Mouse (Mus musculus): ENCODE results near the gene Txndc5. TPM values are rescaled to one million over a fixed set of nuclear protein-coding genes. Genes with fewer than 3 reads are reported as not detected.

The Txndc5 gene
- polyA plus RNA-seq, 1 experiment from 2014 or later: 106 TPM

DNA sequence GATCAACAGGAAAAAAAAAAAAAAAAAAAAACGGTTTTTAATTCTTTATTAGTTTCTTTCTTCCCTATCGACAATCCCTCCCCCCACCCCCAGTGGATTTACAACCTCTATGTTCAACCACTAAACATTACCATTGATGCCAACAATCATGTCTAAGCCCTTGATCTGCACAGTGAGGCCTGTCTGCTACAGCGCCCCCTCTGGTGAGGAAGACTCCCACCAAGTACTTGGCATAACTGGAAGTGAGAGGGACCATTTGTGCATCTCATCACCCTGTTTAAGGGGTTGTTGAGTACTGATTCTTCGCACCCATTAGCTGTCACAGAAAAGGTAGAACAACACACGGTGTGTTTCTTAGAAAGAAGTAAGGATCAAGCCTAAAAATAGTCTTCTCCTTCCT, 20.1 kb upstream of the Txndc5 start:
- Histone ChIP-seq H3K27ac (ENCODE audit: low read depth, low read length) (no peak overlapping the region), H3K4me3 (ENCODE audit: low read depth, low read length) (no peak overlapping the region), H3K4me2 (replicated peaks; ENCODE audit: low read depth) (no peak overlapping the region), H3K36me3 (ENCODE audit: control insufficient read depth, insufficient read depth) (no peaks in the 10 kb centered on the region), H3K9me3 (ENCODE audit: control insufficient read depth) (no peaks in the 10 kb centered on the region), H3K4me1 (replicated peaks; ENCODE audit: control insufficient read depth, insufficient read depth, low read length) (no peaks in the 10 kb centered on the region), H3K27me3 (replicated peaks; ENCODE audit: control insufficient read depth, insufficient read depth, low read length) (no peaks in the 10 kb centered on the region), H3K9ac (ENCODE audit: low read depth, low read length) (no peak overlapping the region)
- no peak for ATAC-seq
- 80% methylated on average over 5 of the region's 5 CpGs for WGBS
- no peak for TF ChIP-seq CTCF (IDR thresholded peaks at IDR 0.05; ENCODE audit: low read depth)

DNA sequence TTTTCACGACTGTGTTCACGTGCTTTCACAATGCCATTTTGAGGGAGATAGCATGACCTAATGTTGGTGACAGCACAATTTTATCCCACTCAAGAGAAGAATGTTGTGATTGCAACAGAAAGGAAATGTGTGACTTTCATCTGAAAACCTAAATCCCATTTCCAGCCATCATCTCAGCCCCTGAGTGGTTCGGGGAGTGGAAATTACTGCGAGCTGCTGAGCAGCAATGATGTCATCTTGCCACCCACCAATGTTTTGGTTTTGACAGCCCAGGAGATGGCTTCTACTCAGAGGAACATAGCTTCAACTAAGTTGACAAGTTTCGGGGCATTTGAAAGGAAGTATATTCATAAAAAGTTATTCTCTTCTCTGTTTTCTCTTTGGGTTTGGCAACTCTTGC, 19.1 kb upstream of the Txndc5 start:
- H3K36me3 ChIP-seq (ENCODE audit: control insufficient read depth, insufficient read depth): no peaks in the 10 kb centered on the region
- H3K9ac ChIP-seq (ENCODE audit: low read depth, low read length): no peak overlapping the region
- no peaks in the 10 kb centered on the region for H3K9me3 ChIP-seq (ENCODE audit: control insufficient read depth)
- no peaks in the 10 kb centered on the region for H3K27me3 ChIP-seq (replicated peaks; ENCODE audit: control insufficient read depth, insufficient read depth, low read length)
- 86% methylated on average over 5 of the region's 5 CpGs for WGBS
- H3K4me2 ChIP-seq (replicated peaks; ENCODE audit: low read depth): no peak overlapping the region
- H3K4me1 ChIP-seq (replicated peaks; ENCODE audit: control insufficient read depth, insufficient read depth, low read length): no peaks in the 10 kb centered on the region
- H3K4me3 ChIP-seq (ENCODE audit: low read depth, low read length): no peak overlapping the region
- no peak for TF ChIP-seq CTCF (IDR thresholded peaks at IDR 0.05; ENCODE audit: low read depth)
- H3K27ac ChIP-seq (ENCODE audit: low read depth, low read length): no peak overlapping the region
- no peak for ATAC-seq

DNA sequence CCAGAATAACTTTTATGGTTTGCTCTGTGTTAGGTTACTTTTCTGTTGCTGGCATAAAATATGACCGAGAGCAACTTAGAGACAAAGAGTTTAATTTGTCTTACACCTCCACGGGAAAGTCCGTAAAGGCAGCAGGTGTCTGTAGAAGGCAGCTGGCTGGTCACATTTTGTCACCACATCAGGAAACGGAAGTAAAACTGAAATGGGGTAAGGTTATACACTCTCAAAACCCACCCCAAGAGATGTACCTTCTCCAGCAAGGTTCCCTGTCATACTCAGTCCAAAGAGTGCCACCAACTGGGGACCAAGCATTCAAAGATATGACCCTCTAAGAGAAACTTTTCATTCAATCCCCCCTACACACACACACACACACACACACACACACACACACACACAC, 18.1 kb upstream of the Txndc5 start:
- H3K4me1 ChIP-seq (replicated peaks; ENCODE audit: control insufficient read depth, insufficient read depth, low read length): no peaks in the 10 kb centered on the region
- no peak overlapping the region for H3K9ac ChIP-seq (ENCODE audit: low read depth, low read length)
- no peak for TF ChIP-seq CTCF (IDR thresholded peaks at IDR 0.05; ENCODE audit: low read depth)
- H3K4me3 ChIP-seq (ENCODE audit: low read depth, low read length): no peak overlapping the region
- WGBS: 84% methylated on average over 4 of the region's 4 CpGs
- ATAC-seq: no peak
- no peaks in the 10 kb centered on the region for H3K9me3 ChIP-seq (ENCODE audit: control insufficient read depth)
- no peaks in the 10 kb centered on the region for H3K36me3 ChIP-seq (ENCODE audit: control insufficient read depth, insufficient read depth)
- no peak overlapping the region for H3K27ac ChIP-seq (ENCODE audit: low read depth, low read length)
- H3K27me3 ChIP-seq (replicated peaks; ENCODE audit: control insufficient read depth, insufficient read depth, low read length): no peaks in the 10 kb centered on the region
- no peak overlapping the region for H3K4me2 ChIP-seq (replicated peaks; ENCODE audit: low read depth)

DNA sequence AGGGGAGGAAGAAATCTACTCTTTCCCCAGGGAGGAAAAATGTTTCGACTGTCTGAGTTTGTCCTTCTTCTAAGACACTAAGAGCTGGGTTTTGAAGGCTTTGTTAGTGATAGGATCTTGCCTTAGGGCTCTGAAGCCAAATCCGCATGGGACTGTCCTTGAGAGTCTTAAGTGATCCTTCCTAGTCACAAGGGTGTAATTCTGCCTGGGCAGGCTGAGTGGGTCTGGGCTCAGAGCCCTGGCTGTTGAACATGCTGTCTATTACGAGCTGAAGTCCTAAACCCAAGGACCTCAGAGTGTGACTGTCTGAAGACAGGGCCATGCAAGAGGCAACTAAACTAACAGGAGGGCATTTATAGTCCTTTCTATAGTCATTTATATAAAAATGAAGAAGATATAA, 16.8 kb upstream of the Txndc5 start:
- Histone ChIP-seq H3K27me3 (replicated peaks; ENCODE audit: control insufficient read depth, insufficient read depth, low read length) (no peaks in the 10 kb centered on the region), H3K4me1 (replicated peaks; ENCODE audit: control insufficient read depth, insufficient read depth, low read length) (no peaks in the 10 kb centered on the region), H3K9me3 (ENCODE audit: control insufficient read depth) (no peaks in the 10 kb centered on the region), H3K36me3 (ENCODE audit: control insufficient read depth, insufficient read depth) (no peaks in the 10 kb centered on the region), H3K4me2 (replicated peaks; ENCODE audit: low read depth) (no peak overlapping the region), H3K27ac (ENCODE audit: low read depth, low read length) (no peak overlapping the region), H3K9ac (ENCODE audit: low read depth, low read length) (no peak overlapping the region), H3K4me3 (ENCODE audit: low read depth, low read length) (no peak overlapping the region)
- WGBS: 76% methylated on average over 3 of the region's 3 CpGs
- ATAC-seq: no peak
- no peak for TF ChIP-seq CTCF (IDR thresholded peaks at IDR 0.05; ENCODE audit: low read depth)

DNA sequence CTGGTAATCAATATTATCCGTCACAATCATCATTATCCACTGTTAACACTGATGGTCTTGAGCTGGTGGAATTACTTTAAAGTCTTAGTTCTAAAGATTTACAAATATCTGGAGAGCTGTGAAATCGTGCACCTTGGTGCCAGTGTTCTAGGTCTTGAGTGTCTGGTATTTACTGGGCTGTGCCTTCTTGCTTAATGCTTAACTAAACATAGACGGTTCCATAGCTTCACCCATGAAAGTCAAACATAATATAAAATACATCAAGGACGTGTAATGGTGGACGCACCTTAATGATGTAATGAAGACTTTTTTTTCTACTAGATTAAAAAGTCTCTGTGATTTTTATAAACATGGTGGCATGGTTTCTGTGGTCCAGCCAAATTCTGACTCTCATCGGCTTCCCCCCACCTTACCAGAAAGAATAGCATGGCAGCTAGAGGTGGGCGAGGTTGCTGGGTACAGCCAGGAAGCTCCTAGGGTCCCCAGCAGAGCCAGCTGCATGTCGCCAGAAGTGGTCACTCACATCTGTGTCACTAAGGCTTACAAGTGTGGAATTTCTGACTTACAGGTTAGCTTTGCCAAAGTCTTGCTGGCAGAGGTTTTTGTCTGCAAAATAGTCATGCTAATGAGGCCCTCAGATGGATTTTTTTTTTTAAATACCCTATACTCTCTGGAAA, 16.3 kb upstream of the Txndc5 start:
- Histone ChIP-seq H3K27ac (ENCODE audit: low read depth, low read length) (no peak overlapping the region), H3K9ac (ENCODE audit: low read depth, low read length) (no peak overlapping the region), H3K4me2 (replicated peaks; ENCODE audit: low read depth) (no peak overlapping the region), H3K36me3 (ENCODE audit: control insufficient read depth, insufficient read depth) (no peaks in the 10 kb centered on the region), H3K4me1 (replicated peaks; ENCODE audit: control insufficient read depth, insufficient read depth, low read length) (no peaks in the 10 kb centered on the region), H3K9me3 (ENCODE audit: control insufficient read depth) (no peaks in the 10 kb centered on the region), H3K4me3 (ENCODE audit: low read depth, low read length) (no peak overlapping the region), H3K27me3 (replicated peaks; ENCODE audit: control insufficient read depth, insufficient read depth, low read length) (no peaks in the 10 kb centered on the region)
- 66% methylated on average over 8 of the region's 8 CpGs for WGBS
- ATAC-seq: no peak
- TF ChIP-seq CTCF (IDR thresholded peaks at IDR 0.05; ENCODE audit: low read depth): no peak

DNA sequence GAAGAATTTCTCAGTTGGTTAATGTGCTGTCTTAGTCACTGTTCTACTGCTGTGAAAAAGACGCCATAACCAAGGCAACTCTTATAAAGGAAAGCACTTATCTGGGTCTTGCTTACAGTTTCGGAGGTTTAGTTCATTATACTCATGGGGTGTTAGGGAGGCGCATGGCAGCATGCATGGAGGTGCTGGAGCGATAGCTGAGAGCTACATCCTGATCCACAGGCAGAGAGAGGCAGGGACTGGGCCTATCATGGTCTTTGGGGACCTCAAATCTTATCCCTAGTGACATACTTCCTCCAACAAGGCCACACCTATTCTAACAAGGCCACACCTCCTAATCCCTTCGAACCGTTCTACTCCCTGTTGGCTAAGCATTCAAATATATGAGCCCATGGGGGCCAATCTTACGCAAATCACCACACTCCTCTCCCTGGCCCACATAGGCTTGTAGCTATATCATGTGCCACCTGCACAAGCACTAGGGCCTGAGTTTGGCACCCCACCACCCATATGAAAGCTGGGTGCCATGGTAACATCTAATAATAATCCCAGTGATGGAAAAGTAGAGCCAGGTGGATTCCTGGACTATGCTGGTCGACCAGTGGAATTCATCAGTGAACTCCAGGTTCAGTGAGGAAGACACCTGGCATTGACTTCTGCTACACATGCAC, 15.0 kb upstream of the Txndc5 start:
- no peaks in the 10 kb centered on the region for H3K4me1 ChIP-seq (replicated peaks; ENCODE audit: control insufficient read depth, insufficient read depth, low read length)
- no peak overlapping the region for H3K4me2 ChIP-seq (replicated peaks; ENCODE audit: low read depth)
- H3K36me3 ChIP-seq (ENCODE audit: control insufficient read depth, insufficient read depth): no peaks in the 10 kb centered on the region
- H3K9me3 ChIP-seq (ENCODE audit: control insufficient read depth): no peaks in the 10 kb centered on the region
- 90% methylated on average over 8 of the region's 8 CpGs for WGBS
- no peak for TF ChIP-seq CTCF (IDR thresholded peaks at IDR 0.05; ENCODE audit: low read depth)
- H3K4me3 ChIP-seq (ENCODE audit: low read depth, low read length): no peak overlapping the region
- H3K9ac ChIP-seq (ENCODE audit: low read depth, low read length): no peak overlapping the region
- no peak for ATAC-seq
- no peaks in the 10 kb centered on the region for H3K27me3 ChIP-seq (replicated peaks; ENCODE audit: control insufficient read depth, insufficient read depth, low read length)
- H3K27ac ChIP-seq (ENCODE audit: low read depth, low read length): no peak overlapping the region

Data from intestine, postnatal 0 days (tissue).